Comparison of ENCODE assay signal across 32 mouse cellular contexts in genomic region chr19:20283105-20283504, GRCm38 (mm10).
"Had no signal": no experiment of that assay in that cellular context is flagged by ENCODE, and none has a peak within 500 bp of the region (broad histone marks: within the 10 kb centered on the region; RNA-seq: fewer than 3 reads in every experiment).

No protein-coding gene starts in this region.

- H3K27ac ChIP-seq: limb, embryonic 10.5 days; limb, embryonic 12.5 days; limb, embryonic 13.5 days; limb, embryonic 15.5 days; liver, embryonic 12.5 days; liver, embryonic 13.5 days; liver, embryonic 14.5 days; liver, embryonic 15.5 days; lung, embryonic 15.5 days; macrophage; midbrain, embryonic 10.5 days; midbrain, embryonic 12.5 days; midbrain, embryonic 13.5 days; midbrain, embryonic 15.5 days; neural tube, embryonic 12.5 days had no signal

- H3K4me3 ChIP-seq: limb, embryonic 10.5 days; limb, embryonic 12.5 days; limb, embryonic 13.5 days; limb, embryonic 15.5 days; liver, embryonic 12.5 days; liver, embryonic 13.5 days; liver, embryonic 15.5 days; lung, embryonic 15.5 days; megakaryocyte, embryonic 14.5 days; midbrain, embryonic 10.5 days; midbrain, embryonic 12.5 days; midbrain, embryonic 13.5 days; midbrain, embryonic 15.5 days; myocyte; neural tube, embryonic 12.5 days had no signal

- ATAC-seq: liver, embryonic 12.5 days; liver, postnatal 0 days; lung, postnatal 0 days; midbrain, embryonic 13.5 days; midbrain, embryonic 15.5 days; midbrain, embryonic 16.5 days had no signal

- H3K27me3 ChIP-seq: limb, embryonic 12.5 days; limb, embryonic 13.5 days; limb, embryonic 15.5 days; liver, embryonic 12.5 days; liver, embryonic 13.5 days; liver, embryonic 15.5 days; lung, embryonic 15.5 days; megakaryocyte, embryonic 14.5 days; midbrain, embryonic 12.5 days; midbrain, embryonic 13.5 days; midbrain, embryonic 15.5 days; neural tube, embryonic 12.5 days had no signal

- DNase-seq: left cerebral cortex, postnatal 4 days; liver; liver, embryonic 13.5 days; liver, postnatal 0 days; lung, adult 18-20 months; lung, adult 2 months; lung, embryonic 14.5 days; lung, postnatal 10 days; lung, postnatal 14 days; lung, postnatal 36 days; lung, postnatal 4 days; midbrain, embryonic 14.5 days had no signal

- H3K4me1 ChIP-seq: limb, embryonic 10.5 days; limb, embryonic 12.5 days; limb, embryonic 13.5 days; limb, embryonic 15.5 days; liver, embryonic 12.5 days; liver, embryonic 13.5 days; liver, embryonic 15.5 days; lung, embryonic 15.5 days; megakaryocyte, embryonic 14.5 days; midbrain, embryonic 10.5 days; midbrain, embryonic 12.5 days; midbrain, embryonic 13.5 days; midbrain, embryonic 15.5 days; neural tube, embryonic 12.5 days had no signal

- H3K36me3 ChIP-seq: limb, embryonic 10.5 days; limb, embryonic 12.5 days; limb, embryonic 13.5 days; limb, embryonic 15.5 days; liver, embryonic 12.5 days; liver, embryonic 13.5 days; liver, embryonic 15.5 days; lung, embryonic 15.5 days; midbrain, embryonic 10.5 days; midbrain, embryonic 12.5 days; midbrain, embryonic 13.5 days; midbrain, embryonic 15.5 days; neural tube, embryonic 12.5 days had no signal

- H3K9ac ChIP-seq: limb, embryonic 12.5 days; limb, embryonic 13.5 days; limb, embryonic 15.5 days; liver, embryonic 12.5 days; liver, embryonic 13.5 days; liver, embryonic 14.5 days; liver, embryonic 15.5 days; liver, postnatal 0 days; lung, embryonic 14.5 days; lung, embryonic 15.5 days; midbrain, embryonic 12.5 days; midbrain, embryonic 13.5 days; midbrain, embryonic 15.5 days; neural tube, embryonic 12.5 days had no signal

- H3K9me3 ChIP-seq: limb, embryonic 10.5 days; limb, embryonic 12.5 days; limb, embryonic 13.5 days; limb, embryonic 15.5 days; liver, embryonic 12.5 days; liver, embryonic 13.5 days; liver, embryonic 15.5 days; lung, embryonic 15.5 days; megakaryocyte, embryonic 14.5 days; midbrain, embryonic 10.5 days; midbrain, embryonic 12.5 days; midbrain, embryonic 13.5 days; midbrain, embryonic 15.5 days; neural tube, embryonic 12.5 days had no signal

- H3K4me2 ChIP-seq: limb, embryonic 12.5 days; limb, embryonic 13.5 days; limb, embryonic 15.5 days; liver, embryonic 11.5 days; liver, embryonic 12.5 days; liver, embryonic 13.5 days; liver, embryonic 15.5 days; lung, embryonic 14.5 days; lung, embryonic 15.5 days; midbrain, embryonic 11.5 days; midbrain, embryonic 12.5 days; midbrain, embryonic 13.5 days; midbrain, embryonic 15.5 days; neural tube, embryonic 12.5 days had no signal
